Mouse (Mus musculus): ENCODE results near the gene Cdk5rap3. TPM values are rescaled to one million over a fixed set of nuclear protein-coding genes. Genes with fewer than 3 reads are reported as not detected.

The Cdk5rap3 gene
- polyA plus RNA-seq, 1 experiment from 2014 or later, result 91.7 TPM

- no peak for ATAC-seq (replicated peaks)
- Histone ChIP-seq H3K4me1 (peaks cover 43% of the 10 kb centered on the region), H3K27ac (0 out of 2 replicates have a peak overlapping the region, but pooled peaks have one; percentile 4)
Observed at GRCm38 (mm10) chr11:96906431-96907161, 9.7 kb downstream of the Cdk5rap3 start.

GRCm38 (mm10) chr11:96902639-96903635, 13.4 kb downstream of the Cdk5rap3 start:
- Histone ChIP-seq H3K36me3 (replicated peaks) (no peaks in the 10 kb centered on the region), H3K4me1 (peaks cover 66% of the 10 kb centered on the region), H3K27me3 (replicated peaks) (no peaks in the 10 kb centered on the region), H3K27ac (peak overlapping the region; percentile 72), H3K4me3 (no peak overlapping the region), H3K9me3 (no peaks in the 10 kb centered on the region), H3K4me2 (no peak overlapping the region), H3K9ac (no peak overlapping the region)
- WGBS, result 10% methylated on average over 16 of the region's 16 CpGs
- peak; percentile 68 for ATAC-seq (replicated peaks)

More at GRCm38 (mm10) chr11:96906431-96907161, 9.7 kb downstream of the Cdk5rap3 start:
- Histone ChIP-seq H3K27me3 (replicated peaks) (no peaks in the 10 kb centered on the region), H3K4me2 (no peak overlapping the region), H3K9ac (no peak overlapping the region), H3K9me3 (no peaks in the 10 kb centered on the region), H3K36me3 (replicated peaks) (no peaks in the 10 kb centered on the region), H3K4me3 (no peak overlapping the region)
- 45% methylated on average over 15 of the region's 15 CpGs for WGBS

- no peaks in the 10 kb centered on the region for H3K36me3 ChIP-seq (replicated peaks)
- no peak overlapping the region for H3K4me3 ChIP-seq
- no peak overlapping the region for H3K4me2 ChIP-seq
- H3K4me1 ChIP-seq, result peaks cover 58% of the 10 kb centered on the region
- no peak for ATAC-seq (replicated peaks)
- 28% methylated on average over 9 of the region's 9 CpGs for WGBS
- H3K27ac ChIP-seq, result 0 out of 2 replicates have a peak overlapping the region, but pooled peaks have one; percentile 26
- H3K9me3 ChIP-seq, result no peaks in the 10 kb centered on the region
- H3K27me3 ChIP-seq (replicated peaks), result no peaks in the 10 kb centered on the region
- no peak overlapping the region for H3K9ac ChIP-seq
Observed at GRCm38 (mm10) chr11:96901332-96901731, 15.0 kb downstream of the Cdk5rap3 start.

GRCm38 (mm10) chr11:96899449-96900306, 16.6 kb downstream of the Cdk5rap3 start:
- H3K4me2 ChIP-seq, result peak overlapping the region; percentile 6; the same call in 1 of the 2 replicates
- H3K36me3 ChIP-seq (replicated peaks), result no peaks in the 10 kb centered on the region
- WGBS, result 23% methylated on average over 13 of the region's 13 CpGs
- no peaks in the 10 kb centered on the region for H3K27me3 ChIP-seq (replicated peaks)
- H3K9me3 ChIP-seq, result no peaks in the 10 kb centered on the region
- no peak overlapping the region for H3K9ac ChIP-seq
- peaks cover 55% of the 10 kb centered on the region for H3K4me1 ChIP-seq
- H3K4me3 ChIP-seq, result no peak overlapping the region
- peak; percentile 38 for ATAC-seq (replicated peaks)
- peak overlapping the region; percentile 64 for H3K27ac ChIP-seq

DNA sequence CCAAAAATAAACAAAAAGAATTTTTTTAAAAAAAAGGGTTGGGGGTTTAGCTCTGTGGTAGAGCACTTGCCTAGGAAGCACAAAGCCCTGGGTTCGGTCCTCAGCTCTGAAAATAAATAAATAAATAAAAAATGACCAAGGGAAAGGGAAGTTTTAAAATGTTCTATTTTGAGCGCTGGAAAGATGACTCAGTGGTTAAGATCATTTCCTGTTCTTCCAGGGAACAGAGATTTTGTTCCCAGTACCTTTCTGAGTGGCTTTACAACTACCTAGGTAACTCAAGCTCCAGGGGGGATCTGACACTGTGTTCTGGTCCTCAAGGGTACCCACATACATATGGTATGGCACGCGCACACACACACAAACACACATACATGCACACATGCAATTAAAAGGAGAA, 20.4 kb downstream of the Cdk5rap3 start:
- no peaks in the 10 kb centered on the region for H3K9me3 ChIP-seq
- 91% methylated on average over 4 of the region's 4 CpGs for WGBS

GRCm38 (mm10) chr11:96893203-96893842, 23.0 kb downstream of the Cdk5rap3 start:
- no peak overlapping the region for H3K4me2 ChIP-seq
- 35% methylated on average over 11 of the region's 11 CpGs for WGBS
- H3K36me3 ChIP-seq (replicated peaks), result no peaks in the 10 kb centered on the region
- no peaks in the 10 kb centered on the region for H3K9me3 ChIP-seq
- no peak overlapping the region; the same call in 1 of the 2 replicates for H3K9ac ChIP-seq
- ATAC-seq (replicated peaks), result 0 out of 2 replicates have a peak, but pooled peaks have one; percentile 42
- H3K4me1 ChIP-seq, result peaks cover 15% of the 10 kb centered on the region
- H3K4me3 ChIP-seq, result no peak overlapping the region
- H3K27me3 ChIP-seq (replicated peaks), result no peaks in the 10 kb centered on the region
- peak overlapping the region; percentile 36 for H3K27ac ChIP-seq

More for the DNA sequence above, 20.4 kb downstream of the Cdk5rap3 start:
- no peak overlapping the region for H3K4me2 ChIP-seq
- H3K27me3 ChIP-seq (replicated peaks), result no peaks in the 10 kb centered on the region
- H3K9ac ChIP-seq, result no peak overlapping the region
- H3K4me1 ChIP-seq, result peaks cover 35% of the 10 kb centered on the region
- no peak for ATAC-seq (replicated peaks)
- H3K4me3 ChIP-seq, result no peak overlapping the region
- H3K27ac ChIP-seq, result no peak overlapping the region
- no peaks in the 10 kb centered on the region for H3K36me3 ChIP-seq (replicated peaks)

- ATAC-seq (replicated peaks), result no peak
- WGBS, result 53% methylated on average over 14 of the region's 14 CpGs
- Histone ChIP-seq H3K36me3 (replicated peaks) (no peaks in the 10 kb centered on the region), H3K4me1 (peaks cover 9% of the 10 kb centered on the region; the same call in 1 of the 2 replicates), H3K27me3 (replicated peaks) (no peaks in the 10 kb centered on the region), H3K27ac (no peak overlapping the region), H3K9me3 (no peaks in the 10 kb centered on the region), H3K4me3 (no peak overlapping the region), H3K4me2 (no peak overlapping the region), H3K9ac (no peak overlapping the region)
Observed at GRCm38 (mm10) chr11:96891784-96892527, 24.3 kb downstream of the Cdk5rap3 start.

GRCm38 (mm10) chr11:96886942-96887546, 29.3 kb downstream of the Cdk5rap3 start:
- peak overlapping the region; percentile 79 for H3K27ac ChIP-seq
- H3K4me1 ChIP-seq, result peaks cover 19% of the 10 kb centered on the region
- no peak overlapping the region for H3K9ac ChIP-seq
- ATAC-seq (replicated peaks), result no peak
- H3K27me3 ChIP-seq (replicated peaks), result no peaks in the 10 kb centered on the region
- no peak overlapping the region for H3K4me2 ChIP-seq
- no peaks in the 10 kb centered on the region for H3K36me3 ChIP-seq (replicated peaks)
- no peak overlapping the region for H3K4me3 ChIP-seq
- 83% methylated on average over 8 of the region's 8 CpGs for WGBS
- no peaks in the 10 kb centered on the region for H3K9me3 ChIP-seq

GRCm38 (mm10) chr11:96885901-96886340, 30.4 kb downstream of the Cdk5rap3 start:
- peak overlapping the region; percentile 17; the same call in 1 of the 2 replicates for H3K4me2 ChIP-seq
- ATAC-seq (replicated peaks), result 0 out of 2 replicates have a peak, but pooled peaks have one; percentile 54
- H3K4me1 ChIP-seq, result peaks cover 19% of the 10 kb centered on the region
- H3K9me3 ChIP-seq, result no peaks in the 10 kb centered on the region
- 0 out of 2 replicates have a peak overlapping the region, but pooled peaks have one; percentile 8 for H3K9ac ChIP-seq
- H3K36me3 ChIP-seq (replicated peaks), result no peaks in the 10 kb centered on the region
- H3K27ac ChIP-seq, result peak overlapping the region; percentile 79
- WGBS, result 10% methylated on average over 5 of the region's 5 CpGs
- H3K4me3 ChIP-seq, result no peak overlapping the region
- no peaks in the 10 kb centered on the region for H3K27me3 ChIP-seq (replicated peaks)

- H3K27me3 ChIP-seq (replicated peaks), result no peaks in the 10 kb centered on the region
- H3K27ac ChIP-seq, result no peak overlapping the region
- no peaks in the 10 kb centered on the region for H3K9me3 ChIP-seq
- no peak overlapping the region for H3K4me2 ChIP-seq
- H3K4me3 ChIP-seq, result no peak overlapping the region
- no peak for ATAC-seq (replicated peaks)
- no peaks in the 10 kb centered on the region for H3K36me3 ChIP-seq (replicated peaks)
- H3K9ac ChIP-seq, result no peak overlapping the region
- H3K4me1 ChIP-seq, result peaks cover 43% of the 10 kb centered on the region
- 91% methylated on average over 9 of the region's 9 CpGs for WGBS
Observed at GRCm38 (mm10) chr11:96880296-96880695, 36.0 kb downstream of the Cdk5rap3 start.

All from midbrain, embryonic 15.5 days (tissue).